Mouse (Mus musculus) embryo, embryonic 9.5 days (tissue): ENCODE data around the gene Ttc41.

ENCODE experiments used
- DNase-seq: peaks from one replicate; pipeline ENCODE4 v3.0.0-alpha.2; 2017; ENCODE audit errors: extremely low spot score

Gene Ttc41

GRCm38 (mm10) chr10:86755816-86756502 lies 50.3 kb downstream of the Ttc41 start:
- DNase-seq, result no peak

- no peak for DNase-seq
These were observed 52.1 kb downstream of the Ttc41 start for GRCm38 (mm10) chr10:86757724-86758123.

GRCm38 (mm10) chr10:86758211-86758610 lies 52.6 kb downstream of the Ttc41 start:
- DNase-seq, result no peak

GRCm38 (mm10) chr10:86761236-86761635 lies 55.6 kb downstream of the Ttc41 start:
- DNase-seq, result no peak

- no peak for DNase-seq
These were observed 56.2 kb downstream of the Ttc41 start for GRCm38 (mm10) chr10:86761722-86762383.

GRCm38 (mm10) chr10:86762384-86762730 lies 56.7 kb downstream of the Ttc41 start:
- no peak for DNase-seq

- DNase-seq, result no peak
These were observed 58.1 kb downstream of the Ttc41 start, which contains the start of gene Gm49358 for GRCm38 (mm10) chr10:86763672-86764071. Gm49358 (plus strand) TSS chr10:86763972.

- no peak for DNase-seq
These were observed 59.8 kb downstream of the Ttc41 start for GRCm38 (mm10) chr10:86765344-86765966.

GRCm38 (mm10) chr10:86769216-86769615 lies 63.6 kb downstream of the Ttc41 start:
- DNase-seq, result no peak

- no peak for DNase-seq
These were observed 64.2 kb downstream of the Ttc41 start for GRCm38 (mm10) chr10:86769797-86770196.

GRCm38 (mm10) chr10:86771701-86772100 lies 66.1 kb downstream of the Ttc41 start:
- DNase-seq, result no peak

- no peak for DNase-seq
These were observed 66.6 kb downstream of the Ttc41 start for GRCm38 (mm10) chr10:86772231-86772631.

GRCm38 (mm10) chr10:86773360-86773759 lies 67.7 kb downstream of the Ttc41 start:
- DNase-seq, result no peak

- DNase-seq, result no peak
These were observed 70.7 kb downstream of the Ttc41 start for GRCm38 (mm10) chr10:86776281-86776680.

- DNase-seq, result no peak
These were observed 72.2 kb downstream of the Ttc41 start for GRCm38 (mm10) chr10:86777614-86778319.

- DNase-seq, result peak; percentile 99
These were observed 72.9 kb downstream of the Ttc41 start, which contains the start of gene Nt5dc3 for GRCm38 (mm10) chr10:86778398-86779116. Nt5dc3 (plus strand) TSS chr10:86779005.

GRCm38 (mm10) chr10:86779117-86779755 lies 73.6 kb downstream of the Ttc41 start:
- peak; percentile 43 for DNase-seq

GRCm38 (mm10) chr10:86779816-86780500 lies 74.3 kb downstream of the Ttc41 start:
- no peak for DNase-seq

GRCm38 (mm10) chr10:86781641-86782040 lies 76.0 kb downstream of the Ttc41 start:
- DNase-seq, result no peak

GRCm38 (mm10) chr10:86782656-86783055 lies 77.0 kb downstream of the Ttc41 start:
- DNase-seq, result no peak
